9 mouse cellular contexts compared by ENCODE assay signal in genomic region chr4:56001312-56001731, GRCm38 (mm10).
DNase-seq lines count a peak whose midpoint lies in the region; ATAC-seq lines count a peak whose summit lies in the region.
"Had no signal": no experiment of that assay in that cellular context is flagged by ENCODE, and none has a peak within 500 bp of the region (broad histone marks: within the 10 kb centered on the region; RNA-seq: fewer than 3 reads in every experiment).

No protein-coding gene starts in this region.

- H3K27me3 ChIP-seq in heart, embryonic 16.5 days (ENCODE audit: control insufficient read depth, insufficient read depth, low read length), result no peaks in the 10 kb centered on the region
- no peaks in the 10 kb centered on the region for H3K27me3 ChIP-seq in heart, embryonic 12.5 days (replicated peaks)
- no peaks in the 10 kb centered on the region for H3K27me3 ChIP-seq in neural tube, embryonic 13.5 days
- H3K27me3 ChIP-seq in neural tube, embryonic 15.5 days (replicated peaks), result no peaks in the 10 kb centered on the region

- H3K4me2 ChIP-seq in heart, embryonic 16.5 days (ENCODE audit: low read depth, low read length), result peak overlapping the region; percentile 28; the same call in 1 of the 2 replicates
- H3K4me2 ChIP-seq in heart, embryonic 12.5 days, result no peak overlapping the region
- H3K4me2 ChIP-seq in neural tube, embryonic 13.5 days, result no peak overlapping the region
- H3K4me2 ChIP-seq in neural tube, embryonic 15.5 days, result no peak overlapping the region

- H3K36me3 ChIP-seq in heart, embryonic 16.5 days (ENCODE audit: control insufficient read depth, insufficient read depth), result no peaks in the 10 kb centered on the region
- no peaks in the 10 kb centered on the region for H3K36me3 ChIP-seq in heart, embryonic 12.5 days
- H3K36me3 ChIP-seq in neural tube, embryonic 13.5 days, result no peaks in the 10 kb centered on the region
- H3K36me3 ChIP-seq in neural tube, embryonic 15.5 days, result no peaks in the 10 kb centered on the region
- H3K36me3 ChIP-seq: G1E had no signal

- peaks cover 26% of the 10 kb centered on the region for H3K4me1 ChIP-seq in heart, embryonic 16.5 days (ENCODE audit: control insufficient read depth, insufficient read depth, low read length)
- peaks cover 22% of the 10 kb centered on the region for H3K4me1 ChIP-seq in heart, embryonic 12.5 days (replicated peaks)
- peaks cover 14% of the 10 kb centered on the region for H3K4me1 ChIP-seq in neural tube, embryonic 13.5 days (replicated peaks)
- peaks cover 11% of the 10 kb centered on the region for H3K4me1 ChIP-seq in neural tube, embryonic 15.5 days

- H3K4me3 ChIP-seq in heart, embryonic 16.5 days (ENCODE audit: low read length), result no peak overlapping the region
- no peak overlapping the region for H3K4me3 ChIP-seq in heart, embryonic 12.5 days
- H3K4me3 ChIP-seq in neural tube, embryonic 13.5 days, result no peak overlapping the region
- no peak overlapping the region for H3K4me3 ChIP-seq in neural tube, embryonic 15.5 days (replicated peaks)
- H3K4me3 ChIP-seq: erythroblast, embryonic 14.5 days had no signal

- no peak overlapping the region for H3K9ac ChIP-seq in heart, embryonic 16.5 days (ENCODE audit: low read length)
- no peak overlapping the region for H3K9ac ChIP-seq in heart, embryonic 12.5 days
- no peak overlapping the region for H3K9ac ChIP-seq in neural tube, embryonic 13.5 days
- H3K9ac ChIP-seq in neural tube, embryonic 15.5 days (replicated peaks), result no peak overlapping the region

- peak; percentile 53 to 55 for DNase-seq in heart, postnatal 10 days
- DNase-seq in right cerebral cortex, postnatal 4 days, result peak; percentile 62

- H3K9me3 ChIP-seq in heart, embryonic 16.5 days (replicated peaks; ENCODE audit: control insufficient read depth, low read length), result no peaks in the 10 kb centered on the region
- no peaks in the 10 kb centered on the region for H3K9me3 ChIP-seq in heart, embryonic 12.5 days (replicated peaks)
- H3K9me3 ChIP-seq in neural tube, embryonic 13.5 days, result no peaks in the 10 kb centered on the region
- H3K9me3 ChIP-seq in neural tube, embryonic 15.5 days (replicated peaks), result no peaks in the 10 kb centered on the region

- 31% methylated on average over 3 of the region's 3 CpGs for WGBS in heart, embryonic 16.5 days
- 47% methylated on average over 3 of the region's 3 CpGs for WGBS in heart, embryonic 12.5 days
- WGBS in neural tube, embryonic 13.5 days, result 60% methylated on average over 3 of the region's 3 CpGs
- 49% methylated on average over 3 of the region's 3 CpGs for WGBS in neural tube, embryonic 15.5 days

- intact Hi-C loops in heart, postnatal 10 days (cut with DNase I), result loop anchor here (5.0 kb wide), 1 partner anchor 469 kb away; the partner anchor contains the start of gene Klf4

- ATAC-seq in heart, embryonic 16.5 days (replicated peaks; ENCODE audit: extremely low read depth, insufficient read depth, low FRiP score), result peak; percentile 45; the same call in 1 of the 2 replicates
- ATAC-seq in heart, embryonic 12.5 days (ENCODE audit: insufficient number of reproducible peaks, low FRiP score), result no peak
- ATAC-seq in neural tube, embryonic 13.5 days (ENCODE audit: low read depth), result peak; percentile 32; the same call in 1 of the 2 replicates
- ATAC-seq in neural tube, embryonic 15.5 days (ENCODE audit: low FRiP score), result no peak
- no peak for ATAC-seq in activated CD4-positive, CD25-positive, alpha-beta regulatory T cell, adult 4 months

- peak overlapping the region; percentile 81 for H3K27ac ChIP-seq in heart, embryonic 16.5 days (ENCODE audit: low read length)
- H3K27ac ChIP-seq in heart, embryonic 12.5 days (ENCODE audit: poor library complexity, severe bottlenecking), result no peak overlapping the region
- no peak overlapping the region for H3K27ac ChIP-seq in neural tube, embryonic 13.5 days (replicated peaks)
- no peak overlapping the region for H3K27ac ChIP-seq in neural tube, embryonic 15.5 days (replicated peaks)

Comparison
In these comparisons a context has a peak if more than half of its experiments do, and no peak if none do; other contexts are left out.
1. ATAC-seq: peak in heart, embryonic 16.5 days (single experiment) and neural tube, embryonic 13.5 days (single experiment); none in heart, embryonic 12.5 days (single experiment), neural tube, embryonic 15.5 days (single experiment) and activated CD4-positive, CD25-positive, alpha-beta regulatory T cell, adult 4 months (single experiment).